Mouse (Mus musculus) spleen, embryonic (tissue): ENCODE data around the gene Gpc6.
"Not testable (repeated sequence)": the region's sequence is repeated elsewhere in the genome, so short reads cannot be mapped to it uniquely, and the experiment has no call there.

Source experiments
- CTCF ChIA-PET: fragments of 350-600 bp; sonication (Branson Sonifier 250); formaldehyde crosslinking; loops from one replicate; lab custom pipeline; 2022; lab: Charles Lee

Gene Gpc6

DNA sequence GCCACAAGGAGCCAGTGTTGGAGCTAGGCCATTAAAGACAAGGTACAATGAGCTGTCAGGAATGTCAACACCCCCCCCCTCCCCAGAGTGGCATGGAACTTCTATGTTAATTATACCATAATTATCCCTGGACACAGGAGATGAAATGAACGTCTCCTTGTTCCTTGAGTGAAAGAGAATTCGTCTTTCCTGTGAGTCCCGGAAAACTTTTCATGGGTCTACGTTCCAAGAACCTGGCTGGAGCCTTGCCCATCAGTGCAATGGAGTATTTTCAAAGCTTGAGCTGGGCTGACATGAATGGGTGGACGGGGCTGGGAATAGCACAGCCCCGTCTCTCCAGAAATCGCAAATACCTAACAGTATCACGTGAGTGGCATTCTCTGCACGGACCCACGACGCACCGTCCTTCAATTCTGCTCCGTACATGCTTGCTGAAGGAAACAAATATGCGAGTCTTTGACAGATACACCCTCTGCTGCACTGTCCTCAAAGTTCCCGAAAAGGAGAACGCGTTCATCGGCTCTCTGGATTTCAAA, 444.3 kb downstream of the Gpc6 start:
- CTCF ChIA-PET: no interaction called here

DNA sequence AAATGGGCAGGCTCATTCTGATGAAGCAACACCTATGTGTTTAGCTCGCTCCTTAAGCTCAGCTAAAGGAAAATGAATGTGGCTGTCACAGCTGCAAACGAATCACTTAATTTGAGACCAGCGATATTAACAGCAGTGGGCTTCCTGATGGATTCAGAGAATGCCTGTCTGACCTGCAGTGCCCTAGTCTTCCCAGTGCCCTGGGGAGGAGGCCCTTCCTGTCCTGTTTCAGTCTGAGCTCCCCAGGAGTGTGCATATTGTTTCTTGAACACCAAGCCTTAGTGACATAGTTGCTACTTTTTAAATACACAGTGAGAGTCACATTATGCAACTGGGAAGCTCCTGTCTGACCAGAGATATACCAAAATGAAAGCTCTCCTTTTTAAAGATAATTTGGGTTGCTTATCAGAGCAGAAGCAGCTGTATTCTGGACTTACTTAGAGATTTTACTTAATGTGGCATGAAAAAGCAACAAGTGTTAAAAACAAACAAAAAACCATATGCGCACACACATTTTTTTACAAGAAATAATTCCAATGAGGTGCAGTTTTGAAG, 451.8 kb downstream of the Gpc6 start:
- CTCF ChIA-PET: interaction anchor here (0.7 kb wide), 1 partner anchor 550 kb away, joined by 3 read pairs; no protein-coding TSS in a partner anchor

DNA sequence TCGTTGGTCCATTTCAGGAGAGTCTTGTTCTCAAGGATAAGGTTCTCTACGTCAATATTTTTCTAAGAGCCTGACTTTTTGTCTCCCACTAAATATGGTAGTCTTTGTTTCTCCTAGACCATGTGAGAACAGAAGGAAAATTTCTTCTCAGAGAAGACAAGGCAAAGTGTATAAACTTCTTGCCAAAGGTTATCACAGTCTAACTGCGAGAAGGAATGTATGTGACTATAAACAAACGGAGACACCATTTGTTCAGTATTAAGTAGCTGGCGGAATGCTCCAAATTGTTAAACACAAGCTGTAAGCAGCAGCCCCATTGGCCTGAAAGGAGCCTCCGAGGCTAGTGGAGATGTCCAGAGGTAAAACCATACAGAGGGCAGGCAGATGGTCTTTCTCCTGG, 454.9 kb downstream of the Gpc6 start:
- CTCF ChIA-PET: no interaction called here

DNA sequence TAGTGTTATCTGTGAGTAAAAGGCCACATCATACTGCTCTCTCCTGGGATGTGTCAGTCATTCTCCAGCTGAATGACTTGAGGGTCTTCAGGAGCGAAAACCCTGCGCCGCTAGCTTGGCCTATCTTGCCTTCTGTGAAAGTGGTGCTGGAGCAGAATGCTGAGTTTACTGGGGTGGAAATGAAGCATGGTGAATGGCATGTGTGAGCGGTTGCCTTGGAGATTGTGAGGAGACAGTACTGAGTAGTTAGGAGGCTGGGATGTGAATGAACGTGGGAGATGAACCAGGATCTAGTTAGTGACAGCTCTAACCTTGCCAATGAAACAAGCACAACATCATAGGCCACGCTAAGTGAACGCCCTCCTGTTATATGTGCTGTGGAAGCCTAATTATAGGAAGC, 458.1 kb downstream of the Gpc6 start:
- CTCF ChIA-PET: no interaction called here

DNA sequence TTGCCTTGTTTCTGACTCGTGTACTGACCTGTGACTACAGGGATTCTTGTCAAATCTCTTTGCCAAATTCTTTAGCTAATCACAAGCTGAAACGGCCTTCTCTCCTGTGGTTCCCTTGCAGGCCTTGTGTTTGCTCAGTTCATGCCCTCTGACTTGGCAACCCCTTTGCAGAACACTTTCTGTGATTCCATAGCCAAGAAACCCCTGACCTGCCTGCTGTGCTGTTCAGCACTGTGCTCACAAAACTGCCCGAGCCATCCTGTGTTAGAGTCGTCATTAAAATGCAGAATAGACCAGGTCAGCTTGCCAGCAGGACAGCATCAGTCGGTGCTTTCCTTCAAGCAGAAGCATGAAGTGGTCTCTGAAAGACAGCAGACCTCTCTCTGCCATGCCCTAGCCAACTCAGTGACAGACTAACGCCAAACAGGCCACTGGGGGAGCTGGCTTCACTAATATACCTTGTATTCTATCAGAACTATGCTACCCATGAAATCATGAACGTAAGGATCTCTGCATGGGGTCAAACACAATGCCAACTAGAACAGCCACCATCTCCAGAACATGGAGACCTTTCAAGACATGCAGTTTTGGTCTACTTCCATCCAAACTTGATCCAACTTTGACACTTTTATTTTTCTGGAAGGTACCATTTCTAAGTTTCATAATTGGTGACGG, 459.1 kb downstream of the Gpc6 start:
- CTCF ChIA-PET: no interaction called here

DNA sequence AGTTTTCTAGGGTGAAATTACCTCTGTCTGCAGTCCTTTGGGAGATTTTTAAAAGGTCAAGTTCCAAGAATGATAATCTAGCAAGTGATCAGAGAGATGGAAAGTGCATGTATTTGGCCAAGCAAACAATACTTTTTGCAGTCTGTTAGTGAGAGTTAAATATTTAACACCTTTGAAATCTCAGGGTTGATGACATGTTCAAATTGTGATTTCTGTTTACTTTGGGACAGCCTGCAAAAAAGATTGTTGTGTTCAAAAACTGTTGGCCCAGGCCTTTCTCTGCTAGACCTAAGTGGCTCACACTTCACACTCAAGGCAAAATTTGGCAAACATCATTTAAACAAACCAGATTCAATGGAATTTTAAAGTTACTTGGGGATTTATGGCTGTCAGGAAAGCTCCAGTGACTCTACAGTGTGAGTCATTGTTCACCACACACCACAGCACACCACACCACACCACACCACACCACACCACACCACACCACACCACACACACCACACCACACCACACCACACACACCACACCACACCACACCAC, 460.7 kb downstream of the Gpc6 start:
- CTCF ChIA-PET: no interaction called here

DNA sequence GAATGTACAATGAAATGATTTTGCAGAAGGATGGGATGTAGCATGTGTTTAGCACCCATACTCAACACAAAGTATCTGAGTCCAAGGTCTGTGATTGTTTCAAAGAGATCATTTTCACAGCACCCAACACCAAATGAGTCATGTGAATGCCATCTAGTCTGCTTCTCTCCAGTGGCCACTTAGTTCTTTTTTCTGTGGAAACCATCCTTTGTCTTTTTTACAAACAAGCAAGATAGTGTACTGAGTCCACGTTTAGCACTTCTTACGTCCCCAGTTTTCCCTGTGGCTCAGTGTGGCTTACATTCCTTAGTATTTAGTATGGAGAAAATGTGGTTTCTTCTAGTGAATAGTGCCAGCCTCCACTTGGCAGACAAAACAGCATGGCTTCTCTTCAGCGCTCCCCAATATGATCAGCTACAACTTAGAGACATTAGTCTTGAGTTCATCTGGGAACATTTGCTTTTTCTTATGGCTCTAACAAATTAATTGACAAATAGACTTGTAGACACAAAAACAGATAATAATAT, 465.7 kb downstream of the Gpc6 start:
- CTCF ChIA-PET: no interaction called here

DNA sequence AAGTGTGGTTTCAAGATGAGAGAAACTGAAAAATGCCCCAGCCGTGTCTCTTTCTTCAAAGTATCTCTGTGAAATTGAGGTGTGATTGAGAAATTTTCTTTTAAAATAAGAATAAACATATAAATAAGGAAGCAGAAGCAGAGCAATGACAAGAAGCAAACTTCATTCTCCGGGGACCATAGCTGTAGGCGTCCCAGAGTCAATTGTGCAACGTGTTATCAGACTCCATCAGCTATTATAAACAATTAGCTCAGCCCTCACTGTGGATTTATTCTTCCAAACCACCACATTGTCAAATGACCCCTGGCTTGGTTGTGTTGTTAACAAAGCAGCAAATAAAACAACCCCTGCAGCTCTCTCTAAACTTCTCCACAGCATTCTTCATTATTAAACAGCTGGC, 466.3 kb downstream of the Gpc6 start:
- CTCF ChIA-PET: no interaction called here

DNA sequence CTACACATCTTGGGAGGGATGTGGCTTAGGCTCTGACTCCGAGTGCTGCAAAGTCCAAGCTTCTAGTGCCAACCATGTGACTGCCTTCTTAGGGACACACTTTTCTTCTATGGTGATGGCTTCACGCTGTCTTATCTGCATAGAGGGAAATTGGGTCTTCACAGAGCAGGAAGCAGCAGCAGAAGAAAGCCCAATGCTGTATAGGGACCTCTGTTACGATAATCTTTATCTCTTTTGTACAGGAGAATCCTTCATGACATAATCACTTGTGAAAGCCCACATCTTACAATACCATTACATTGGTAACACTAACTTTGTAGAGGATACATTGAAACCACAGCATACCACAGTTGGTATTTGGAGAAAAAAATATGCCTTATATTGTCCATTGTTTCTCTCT, 472.1 kb downstream of the Gpc6 start:
- CTCF ChIA-PET: no interaction called here

DNA sequence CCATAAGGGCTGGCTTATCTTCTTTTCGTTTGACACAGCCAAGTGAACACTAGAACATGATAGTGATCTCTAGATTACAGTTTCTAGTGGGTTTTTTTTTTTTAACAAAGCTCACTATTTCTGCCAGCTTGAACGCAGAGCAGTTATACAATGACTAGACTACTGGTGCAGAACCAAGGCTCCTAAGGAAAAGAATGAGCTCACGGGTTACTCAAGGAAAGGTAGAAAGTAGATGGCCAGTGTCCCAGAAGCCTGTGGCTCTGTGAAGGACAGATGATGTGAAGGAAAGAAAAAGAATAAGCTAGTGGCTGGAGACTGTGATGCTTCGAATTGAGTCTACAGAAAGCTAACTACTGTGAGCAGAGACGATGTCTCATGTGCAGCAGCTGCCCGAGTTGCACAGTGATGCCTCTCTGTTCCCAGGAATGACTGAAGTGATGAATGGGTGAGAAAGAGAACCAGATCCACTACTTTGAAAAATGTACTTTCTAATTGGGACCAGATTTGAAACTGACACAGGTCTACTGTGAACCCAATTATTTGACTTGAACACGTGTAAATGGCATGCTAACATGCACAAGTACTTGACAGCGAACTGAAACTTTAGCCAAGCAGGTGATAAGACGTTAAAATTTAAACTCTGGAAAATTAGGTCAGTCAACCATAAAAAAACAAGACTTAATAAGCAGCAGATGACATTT, 482.9 kb downstream of the Gpc6 start:
- CTCF ChIA-PET: no interaction called here

DNA sequence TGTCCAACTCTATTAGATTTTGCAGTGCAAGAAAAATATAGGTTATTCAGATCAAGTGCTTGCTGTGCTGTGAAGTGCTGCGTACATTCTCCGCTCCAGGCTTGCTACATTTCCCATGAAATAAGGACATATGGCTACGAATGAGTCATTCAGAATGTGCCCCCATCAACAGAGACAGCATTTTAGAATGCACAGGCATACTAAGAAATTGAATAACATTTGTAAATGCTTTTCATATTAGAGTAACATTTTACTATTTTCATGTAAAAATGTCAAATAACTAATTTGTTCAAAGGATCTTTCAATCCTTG, 483.4 kb downstream of the Gpc6 start:
- CTCF ChIA-PET: no interaction called here

DNA sequence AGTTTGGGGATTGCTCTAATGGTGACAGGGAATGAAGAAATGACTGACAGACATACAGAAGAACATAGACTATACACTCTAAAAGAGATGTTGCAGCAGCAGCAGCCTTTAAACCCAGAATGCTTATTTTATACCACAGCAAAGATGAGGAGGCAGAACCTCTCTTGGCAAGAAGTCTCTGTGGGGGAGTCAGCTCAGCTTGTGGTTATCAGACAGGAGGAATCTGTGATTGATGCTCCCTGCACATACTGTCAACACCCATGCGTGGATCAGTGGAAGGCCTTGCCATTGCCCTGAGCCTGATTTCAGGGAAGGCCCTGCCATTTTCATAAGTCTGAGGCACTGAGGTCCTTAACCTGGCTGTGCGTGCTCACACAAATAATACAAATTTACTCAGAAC, 484.7 kb downstream of the Gpc6 start:
- CTCF ChIA-PET: no interaction called here

DNA sequence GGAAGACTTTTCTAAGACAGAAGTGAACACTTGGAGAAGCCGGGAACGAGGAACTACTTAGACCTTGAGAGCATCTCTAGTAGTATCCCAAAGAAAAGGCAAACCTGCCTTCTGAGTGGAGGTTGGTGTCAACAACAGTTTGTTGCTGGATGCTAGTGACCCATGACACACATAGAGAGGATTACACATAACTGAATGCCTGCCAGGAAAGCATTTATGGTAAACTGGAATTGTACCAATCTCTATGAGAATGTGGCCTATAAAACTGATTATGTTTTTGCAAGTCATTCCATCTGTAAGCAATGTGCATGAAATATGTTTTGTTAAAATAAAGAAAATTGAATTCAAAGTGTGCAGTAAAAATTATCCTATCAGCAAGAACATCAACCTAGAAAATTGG, 485.4 kb downstream of the Gpc6 start:
- CTCF ChIA-PET: no interaction called here

DNA sequence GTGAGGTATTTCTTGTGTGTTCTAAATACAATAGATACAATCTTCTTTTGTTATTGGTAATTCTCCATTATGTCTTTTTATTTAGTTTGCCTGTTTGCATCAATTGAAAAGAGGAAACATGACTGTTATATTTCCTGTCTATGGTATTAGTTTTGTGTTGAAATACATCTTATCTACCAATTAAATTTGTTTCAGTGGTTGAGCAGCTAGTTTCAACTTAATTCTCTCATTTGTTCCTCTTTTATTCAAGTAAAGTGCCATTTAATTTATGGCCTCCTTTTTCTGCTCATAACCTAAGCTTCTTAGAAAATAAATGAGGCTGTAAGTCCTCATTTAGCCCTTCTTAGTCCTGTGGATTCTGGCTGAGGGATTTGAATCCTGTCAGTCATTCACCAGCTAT, 489.9 kb downstream of the Gpc6 start:
- CTCF ChIA-PET: no interaction called here

DNA sequence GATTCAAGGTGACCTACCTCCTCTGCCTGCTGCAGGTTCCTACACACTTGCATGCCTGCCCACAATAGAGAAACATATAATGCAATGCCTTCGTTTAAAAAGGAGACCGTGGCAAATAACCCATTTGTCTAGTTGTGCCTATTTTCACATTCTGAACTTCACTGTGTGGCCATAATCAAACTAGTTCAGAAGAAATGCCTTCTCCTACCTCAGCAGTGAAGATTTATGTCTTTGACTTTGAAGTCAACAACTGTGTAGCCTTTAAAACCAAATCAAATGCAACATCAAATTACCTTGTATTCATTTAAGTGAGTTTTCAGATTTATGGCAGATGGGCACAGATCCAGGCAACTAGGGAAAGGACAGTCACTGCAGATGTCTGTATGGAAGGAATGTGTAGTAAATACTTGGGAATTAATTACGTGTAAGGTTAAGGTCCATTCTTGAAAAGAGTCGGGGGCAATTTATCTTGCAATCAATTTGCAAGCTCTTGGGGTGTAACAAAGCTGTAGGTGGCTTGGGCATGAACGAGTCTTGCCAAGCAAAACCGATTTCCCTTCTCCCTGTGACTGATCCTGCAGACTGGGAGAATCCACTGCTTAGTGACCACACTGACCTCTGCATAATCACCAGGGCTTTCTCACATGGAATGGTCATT, 494.6 kb downstream of the Gpc6 start:
- CTCF ChIA-PET: no interaction called here

DNA sequence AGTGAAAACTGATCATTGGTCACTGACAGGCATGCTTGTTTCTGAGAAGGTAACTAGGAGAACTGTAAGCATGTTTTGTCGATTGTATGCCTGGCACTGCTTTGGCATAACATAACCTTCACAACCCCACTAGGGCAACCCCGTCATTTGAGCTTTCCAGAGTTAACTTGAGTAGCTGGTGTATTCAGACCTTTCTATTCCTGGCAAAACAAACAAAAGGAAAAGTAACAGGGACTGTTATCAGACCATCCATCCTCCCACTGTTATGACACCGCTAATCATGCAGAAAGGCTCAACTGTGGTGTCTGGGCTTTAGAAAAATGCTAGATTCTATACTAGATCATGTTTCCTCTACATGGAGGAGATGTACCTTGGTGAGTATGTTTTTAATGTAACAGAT, 496.1 kb downstream of the Gpc6 start:
- CTCF ChIA-PET: no interaction called here

DNA sequence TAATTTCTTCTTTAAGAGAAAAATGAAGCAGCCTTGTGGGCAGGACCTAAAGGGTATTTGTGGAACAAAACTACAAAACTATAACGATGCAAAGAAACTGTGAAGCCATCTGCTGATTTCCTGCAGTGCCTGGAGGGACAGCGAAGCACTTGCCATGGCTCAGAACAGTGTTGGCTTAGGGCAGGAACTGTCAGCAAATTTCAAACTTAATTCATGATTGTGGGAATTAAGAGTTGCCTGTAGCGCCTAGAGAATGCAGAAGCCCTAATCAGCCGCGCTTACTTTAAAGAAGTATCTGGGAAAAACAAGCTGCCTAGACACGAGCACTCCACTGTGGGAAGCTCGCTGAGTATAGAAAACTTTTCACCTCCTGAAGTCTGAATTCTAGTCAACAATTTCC, 501.0 kb downstream of the Gpc6 start:
- CTCF ChIA-PET: no interaction called here

DNA sequence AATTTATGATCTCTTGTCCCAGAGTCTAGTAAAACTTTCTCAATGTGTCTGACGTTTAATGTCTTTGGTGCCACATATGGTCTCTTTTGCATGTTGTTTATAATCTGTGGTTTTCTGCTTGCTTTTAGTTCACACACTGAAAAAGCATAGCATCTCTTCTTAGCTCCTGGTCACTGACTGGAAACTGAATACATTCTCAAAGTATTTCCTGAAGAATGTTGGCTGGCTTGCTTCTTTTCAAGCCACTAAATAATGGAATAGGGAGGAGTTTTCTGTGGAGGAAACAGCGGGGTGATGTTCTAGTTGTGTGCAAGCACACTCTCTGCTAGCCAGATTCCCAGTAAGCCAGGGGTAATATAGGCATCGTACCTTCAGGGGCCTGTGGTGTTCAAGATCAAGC, 502.7 kb downstream of the Gpc6 start:
- CTCF ChIA-PET: no interaction called here

DNA sequence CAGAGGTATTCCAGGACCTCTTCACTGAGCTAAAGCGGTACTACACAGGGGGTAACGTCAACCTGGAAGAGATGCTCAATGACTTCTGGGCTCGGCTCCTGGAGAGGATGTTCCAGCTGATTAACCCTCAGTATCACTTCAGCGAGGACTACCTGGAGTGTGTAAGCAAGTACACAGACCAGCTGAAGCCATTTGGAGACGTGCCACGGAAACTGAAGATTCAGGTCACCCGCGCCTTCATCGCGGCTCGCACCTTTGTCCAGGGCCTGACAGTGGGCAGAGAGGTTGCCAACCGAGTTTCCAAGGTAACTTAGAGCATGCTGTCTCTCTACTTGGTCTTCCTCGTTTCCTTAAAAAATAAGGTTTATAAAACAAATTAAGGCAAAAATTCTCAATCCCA, 510.6 kb downstream of the Gpc6 start:
- CTCF ChIA-PET: no interaction called here

DNA sequence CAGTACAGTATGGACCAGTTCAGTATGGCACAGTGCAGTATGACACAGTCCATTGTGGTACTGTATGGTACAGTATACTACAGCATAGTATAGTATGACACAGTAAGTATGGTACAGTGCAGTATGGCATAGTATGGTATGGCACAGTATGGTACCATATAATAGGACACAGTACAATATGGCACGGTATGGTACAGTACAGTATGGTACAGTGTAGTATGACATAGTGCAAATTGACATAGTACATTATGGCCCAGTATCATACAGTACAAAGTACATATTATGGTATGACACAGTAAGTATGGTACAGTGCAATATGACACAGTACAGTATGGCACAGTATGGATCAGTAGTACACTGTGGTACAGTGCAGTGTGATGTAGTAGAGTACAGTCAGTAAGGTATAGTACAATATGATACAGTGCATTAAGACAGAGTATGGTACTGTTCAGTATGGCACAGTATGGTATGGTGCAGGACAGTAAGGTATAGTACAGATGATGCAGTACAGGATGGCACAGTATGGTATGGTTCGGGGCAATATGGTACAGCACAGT, 521.6 kb downstream of the Gpc6 start:
- CTCF ChIA-PET: not testable (repeated sequence)

DNA sequence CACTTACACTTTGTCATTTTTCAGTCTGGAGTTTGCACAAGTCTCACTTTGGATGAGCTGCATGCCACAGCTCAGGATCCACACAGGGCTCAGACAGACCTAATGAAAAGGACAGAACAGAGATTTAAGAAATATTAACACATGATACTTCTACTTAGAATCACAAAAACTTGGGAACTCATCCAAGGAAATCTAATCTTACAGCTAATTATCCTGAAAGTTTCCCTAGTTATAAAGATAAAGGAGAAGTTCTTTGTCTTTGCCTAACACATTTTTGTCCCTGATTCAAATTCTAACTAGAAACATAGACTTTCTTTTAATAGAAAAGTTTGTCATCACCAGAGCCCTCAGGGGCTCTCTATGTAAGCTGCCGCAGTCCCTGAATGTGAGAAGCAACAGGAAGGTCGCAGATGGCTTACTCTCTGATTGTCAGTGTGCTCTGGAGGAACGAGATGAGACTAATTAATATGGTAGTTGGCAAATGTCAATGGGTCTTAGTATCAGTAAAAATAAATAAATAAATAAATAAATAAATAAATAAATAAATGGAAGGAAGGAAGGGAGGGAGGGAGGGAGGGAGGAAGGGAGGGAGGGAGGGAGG, 526.4 kb downstream of the Gpc6 start:
- CTCF ChIA-PET: no interaction called here

DNA sequence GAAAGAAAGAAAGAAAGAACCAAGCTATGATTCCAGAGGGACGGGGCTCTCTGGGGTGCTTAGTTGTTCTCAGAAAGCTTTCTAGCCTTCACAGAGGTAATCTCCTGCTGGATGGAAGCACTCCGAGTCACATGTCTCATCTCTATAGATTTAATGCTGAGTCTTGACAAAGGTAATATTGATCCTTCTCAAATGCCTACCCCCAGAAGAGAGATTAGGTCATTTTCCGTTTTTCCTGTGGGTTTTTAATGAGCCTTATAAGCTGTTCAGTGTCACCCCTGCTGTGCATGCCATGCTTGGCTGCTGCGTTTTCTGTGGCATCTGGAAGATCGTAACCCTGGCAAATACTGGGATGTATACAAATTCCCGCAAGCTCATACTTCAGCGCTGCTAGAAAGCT, 527.0 kb downstream of the Gpc6 start:
- CTCF ChIA-PET: no interaction called here
